Mouse (Mus musculus): ENCODE results near the gene Tex14.

DNA sequence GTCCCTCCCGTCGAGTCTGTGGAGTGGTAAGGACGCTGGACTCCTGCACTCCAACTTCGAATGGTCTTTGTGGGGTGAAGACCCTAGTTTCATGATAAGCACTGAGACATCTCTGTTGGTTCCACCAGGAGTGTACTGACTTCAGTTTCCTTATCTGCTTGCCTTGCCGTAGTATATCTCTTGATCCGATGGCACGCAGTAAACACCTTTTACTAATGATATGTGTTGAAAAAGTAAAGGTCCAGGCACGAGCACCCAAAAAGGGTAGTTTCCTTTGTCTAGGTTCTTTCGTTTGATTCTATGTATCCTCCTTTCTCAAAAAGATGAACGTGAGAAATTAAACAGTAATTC, 45.6 kb upstream of the Tex14 start:
- TF ChIP-seq EP300 (IDR thresholded peaks at IDR 0.05; ENCODE audit: low read depth in 1 of 2, low read length in 2 of 2), result no peak; a peak in 1 of 4 replicates
- no peak for TF ChIP-seq POLR2A (IDR thresholded peaks at IDR 0.05; ENCODE audit: control insufficient read depth in 1 of 2, insufficient read depth in 1 of 2, low read depth in 1 of 2, low read length in 2 of 2, poor library complexity in 1 of 2)
- TF ChIP-seq MXI1 (IDR thresholded peaks at IDR 0.05; ENCODE audit: low read depth, low read length), result no peak; the same call in 1 of the 2 replicates
- TF ChIP-seq ZMIZ1 (IDR thresholded peaks at IDR 0.05; ENCODE audit: low read depth, low read length), result no peak
- no peak for TF ChIP-seq NELFE (IDR thresholded peaks at IDR 0.05; ENCODE audit: low read depth, low read length)
- no peak for TF ChIP-seq ETS1 (IDR thresholded peaks at IDR 0.05; ENCODE audit: low read depth, low read length)
- TF ChIP-seq MAX (IDR thresholded peaks at IDR 0.05; ENCODE audit: low read length), result no peak
- no peak for TF ChIP-seq CTCF (IDR thresholded peaks at IDR 0.05 in 2 of 3, conservative IDR thresholded peaks at IDR 0.05 in 1 of 3; ENCODE audit: control insufficient read depth in 1 of 3, insufficient read depth in 1 of 3, low read depth in 2 of 3, low read length in 3 of 3, poor library complexity in 1 of 3, severe bottlenecking in 1 of 3)
- TF ChIP-seq KAT2A (conservative IDR thresholded peaks at IDR 0.05; ENCODE audit: low read depth, low read length), result no peak
- no peak for TF ChIP-seq MYB (IDR thresholded peaks at IDR 0.05; ENCODE audit: low read depth, low read length)
